Mouse (Mus musculus): ENCODE data around the gene Dnajb6. TPM values are rescaled to one million over a fixed set of nuclear protein-coding genes. Genes with fewer than 3 reads are reported as not detected.

Dnajb6 gene
- polyA plus RNA-seq, 1 experiment from 2014 or later, result 133 TPM

GRCm38 (mm10) chr5:29740651-29741050, 5.2 kb downstream of the Dnajb6 start:
- Histone ChIP-seq H3K36me3 (ENCODE audit: control insufficient read depth, insufficient read depth, low read length) (peaks cover 14% of the 10 kb centered on the region; the same call in 1 of the 2 replicates), H3K4me3 (ENCODE audit: low read depth, low read length) (no peak overlapping the region), H3K9me3 (ENCODE audit: control insufficient read depth, low read length) (no peaks in the 10 kb centered on the region), H3K4me1 (ENCODE audit: control insufficient read depth, insufficient read depth, low read length) (peaks cover 16% of the 10 kb centered on the region), H3K9ac (ENCODE audit: low read depth, low read length) (no peak overlapping the region), H3K27me3 (replicated peaks; ENCODE audit: control insufficient read depth, insufficient read depth, low read length) (no peaks in the 10 kb centered on the region), H3K27ac (replicated peaks; ENCODE audit: low read depth, low read length) (no peak overlapping the region), H3K4me2 (ENCODE audit: low read depth, low read length) (no peak overlapping the region)
- 65% methylated on average over 1 of the region's 1 CpGs for WGBS
- ATAC-seq (ENCODE audit: low read depth) (no peak), DNase-seq (ENCODE audit: low spot score) (no peak)

DNA sequence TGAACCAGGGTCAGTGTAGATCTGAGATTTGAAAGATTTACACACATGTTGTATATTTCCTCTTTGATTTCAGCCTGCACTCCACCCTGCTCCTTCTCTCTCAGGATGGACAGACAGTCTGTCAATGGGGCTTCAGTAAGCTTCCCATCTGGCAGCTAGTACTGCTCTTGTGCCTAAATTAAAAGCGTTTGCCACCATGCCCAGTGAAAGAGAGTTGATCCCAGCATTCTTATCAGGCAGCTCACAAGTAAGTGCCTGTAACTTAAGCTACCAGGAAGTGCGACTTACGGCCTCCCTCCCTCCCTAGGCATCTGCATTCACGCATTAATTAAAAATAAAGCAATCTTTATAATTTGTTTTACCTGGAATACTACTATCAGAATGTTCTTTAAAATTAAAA, 5.6 kb downstream of the Dnajb6 start:
- H3K27ac ChIP-seq (replicated peaks; ENCODE audit: low read depth, low read length), result no peak overlapping the region
- WGBS, result 73% methylated on average over 4 of the region's 4 CpGs
- no peaks in the 10 kb centered on the region for H3K9me3 ChIP-seq (ENCODE audit: control insufficient read depth, low read length)
- H3K9ac ChIP-seq (ENCODE audit: low read depth, low read length), result no peak overlapping the region
- H3K36me3 ChIP-seq (ENCODE audit: control insufficient read depth, insufficient read depth, low read length), result peaks cover 14% of the 10 kb centered on the region; the same call in 1 of the 2 replicates
- peaks cover 16% of the 10 kb centered on the region for H3K4me1 ChIP-seq (ENCODE audit: control insufficient read depth, insufficient read depth, low read length)
- ATAC-seq (ENCODE audit: low read depth) (no peak), DNase-seq (ENCODE audit: low spot score) (no peak)
- no peaks in the 10 kb centered on the region for H3K27me3 ChIP-seq (replicated peaks; ENCODE audit: control insufficient read depth, insufficient read depth, low read length)
- H3K4me2 ChIP-seq (ENCODE audit: low read depth, low read length), result no peak overlapping the region
- no peak overlapping the region for H3K4me3 ChIP-seq (ENCODE audit: low read depth, low read length)

GRCm38 (mm10) chr5:29747661-29748060, 12.2 kb downstream of the Dnajb6 start:
- Histone ChIP-seq H3K36me3 (ENCODE audit: control insufficient read depth, insufficient read depth, low read length) (peaks cover 44% of the 10 kb centered on the region), H3K9me3 (ENCODE audit: control insufficient read depth, low read length) (no peaks in the 10 kb centered on the region), H3K4me1 (ENCODE audit: control insufficient read depth, insufficient read depth, low read length) (no peaks in the 10 kb centered on the region), H3K4me3 (ENCODE audit: low read depth, low read length) (no peak overlapping the region), H3K27ac (replicated peaks; ENCODE audit: low read depth, low read length) (no peak overlapping the region), H3K9ac (ENCODE audit: low read depth, low read length) (no peak overlapping the region), H3K27me3 (replicated peaks; ENCODE audit: control insufficient read depth, insufficient read depth, low read length) (no peaks in the 10 kb centered on the region), H3K4me2 (ENCODE audit: low read depth, low read length) (no peak overlapping the region)
- ATAC-seq (ENCODE audit: low read depth) (no peak), DNase-seq (ENCODE audit: low spot score) (no peak)
- 90% methylated on average over 2 of the region's 2 CpGs for WGBS

DNA sequence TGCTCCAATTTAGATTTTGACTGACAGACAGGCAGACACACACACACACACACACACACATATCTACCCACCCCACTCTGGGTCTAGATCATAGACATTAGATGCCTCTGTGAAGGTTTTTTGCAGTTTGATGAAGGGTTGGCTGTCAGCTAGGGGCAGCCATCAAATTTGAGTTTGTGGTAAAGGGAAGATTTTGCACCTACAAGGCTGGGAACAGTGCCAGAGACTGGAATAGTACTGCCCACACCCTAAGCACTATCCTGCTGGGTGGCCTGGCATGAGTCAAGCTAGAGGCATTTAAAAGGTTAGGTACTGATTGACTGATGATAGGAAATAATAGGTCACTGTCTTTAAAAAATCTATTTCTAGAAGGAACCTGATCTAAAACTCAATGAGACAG, 15.8 kb downstream of the Dnajb6 start:
- H3K9me3 ChIP-seq (ENCODE audit: control insufficient read depth, low read length), result no peaks in the 10 kb centered on the region
- no peak overlapping the region for H3K4me3 ChIP-seq (ENCODE audit: low read depth, low read length)
- no peak overlapping the region for H3K4me2 ChIP-seq (ENCODE audit: low read depth, low read length)
- no peak for ATAC-seq (ENCODE audit: low read depth)
- no peak overlapping the region for H3K27ac ChIP-seq (replicated peaks; ENCODE audit: low read depth, low read length)
- no peak overlapping the region for H3K9ac ChIP-seq (ENCODE audit: low read depth, low read length)
- H3K4me1 ChIP-seq (ENCODE audit: control insufficient read depth, insufficient read depth, low read length), result no peaks in the 10 kb centered on the region
- peaks cover 63% of the 10 kb centered on the region for H3K36me3 ChIP-seq (ENCODE audit: control insufficient read depth, insufficient read depth, low read length)
- DNase-seq (ENCODE audit: low spot score), result no peak
- H3K27me3 ChIP-seq (replicated peaks; ENCODE audit: control insufficient read depth, insufficient read depth, low read length), result no peaks in the 10 kb centered on the region

- Histone ChIP-seq H3K36me3 (ENCODE audit: control insufficient read depth, insufficient read depth, low read length) (peaks cover 79% of the 10 kb centered on the region), H3K4me3 (ENCODE audit: low read depth, low read length) (no peak overlapping the region), H3K27me3 (replicated peaks; ENCODE audit: control insufficient read depth, insufficient read depth, low read length) (no peaks in the 10 kb centered on the region), H3K9ac (ENCODE audit: low read depth, low read length) (no peak overlapping the region), H3K4me2 (ENCODE audit: low read depth, low read length) (no peak overlapping the region), H3K4me1 (ENCODE audit: control insufficient read depth, insufficient read depth, low read length) (no peaks in the 10 kb centered on the region), H3K27ac (replicated peaks; ENCODE audit: low read depth, low read length) (no peak overlapping the region), H3K9me3 (ENCODE audit: control insufficient read depth, low read length) (no peaks in the 10 kb centered on the region)
- no peak for DNase-seq (ENCODE audit: low spot score)
- ATAC-seq (ENCODE audit: low read depth), result no peak
Measured at GRCm38 (mm10) chr5:29752894-29753293, 17.4 kb downstream of the Dnajb6 start.

GRCm38 (mm10) chr5:29759318-29759717, 23.8 kb downstream of the Dnajb6 start:
- ATAC-seq (ENCODE audit: low read depth), result no peak
- Histone ChIP-seq H3K27me3 (replicated peaks; ENCODE audit: control insufficient read depth, insufficient read depth, low read length) (no peaks in the 10 kb centered on the region), H3K27ac (replicated peaks; ENCODE audit: low read depth, low read length) (no peak overlapping the region), H3K9ac (ENCODE audit: low read depth, low read length) (no peak overlapping the region), H3K9me3 (ENCODE audit: control insufficient read depth, low read length) (no peaks in the 10 kb centered on the region), H3K36me3 (ENCODE audit: control insufficient read depth, insufficient read depth, low read length) (peaks cover 78% of the 10 kb centered on the region), H3K4me2 (ENCODE audit: low read depth, low read length) (no peak overlapping the region), H3K4me3 (ENCODE audit: low read depth, low read length) (no peak overlapping the region), H3K4me1 (ENCODE audit: control insufficient read depth, insufficient read depth, low read length) (no peaks in the 10 kb centered on the region)
- DNase-seq (ENCODE audit: low spot score), result no peak
- WGBS, result 88% methylated on average over 5 of the region's 5 CpGs

- no peak for DNase-seq (ENCODE audit: low spot score)
- peaks cover 38% of the 10 kb centered on the region for H3K36me3 ChIP-seq (ENCODE audit: control insufficient read depth, insufficient read depth, low read length)
Measured at GRCm38 (mm10) chr5:29770935-29771334, 35.4 kb downstream of the Dnajb6 start.

GRCm38 (mm10) chr5:29772038-29772437, 36.5 kb downstream of the Dnajb6 start:
- no peak overlapping the region for H3K4me2 ChIP-seq (ENCODE audit: low read depth, low read length)
- H3K27me3 ChIP-seq (replicated peaks; ENCODE audit: control insufficient read depth, insufficient read depth, low read length), result no peaks in the 10 kb centered on the region
- peaks cover 41% of the 10 kb centered on the region for H3K36me3 ChIP-seq (ENCODE audit: control insufficient read depth, insufficient read depth, low read length)
- H3K4me3 ChIP-seq (ENCODE audit: low read depth, low read length), result no peak overlapping the region
- H3K9me3 ChIP-seq (ENCODE audit: control insufficient read depth, low read length), result no peaks in the 10 kb centered on the region
- WGBS, result 71% methylated on average over 2 of the region's 2 CpGs
- ATAC-seq (ENCODE audit: low read depth) (no peak), DNase-seq (ENCODE audit: low spot score) (no peak)
- no peaks in the 10 kb centered on the region for H3K4me1 ChIP-seq (ENCODE audit: control insufficient read depth, insufficient read depth, low read length)
- no peak overlapping the region for H3K27ac ChIP-seq (replicated peaks; ENCODE audit: low read depth, low read length)
- H3K9ac ChIP-seq (ENCODE audit: low read depth, low read length), result no peak overlapping the region

More at GRCm38 (mm10) chr5:29770935-29771334, 35.4 kb downstream of the Dnajb6 start:
- Histone ChIP-seq H3K4me2 (ENCODE audit: low read depth, low read length) (no peak overlapping the region), H3K9me3 (ENCODE audit: control insufficient read depth, low read length) (no peaks in the 10 kb centered on the region), H3K4me3 (ENCODE audit: low read depth, low read length) (no peak overlapping the region), H3K27ac (replicated peaks; ENCODE audit: low read depth, low read length) (no peak overlapping the region), H3K9ac (ENCODE audit: low read depth, low read length) (no peak overlapping the region), H3K27me3 (replicated peaks; ENCODE audit: control insufficient read depth, insufficient read depth, low read length) (no peaks in the 10 kb centered on the region), H3K4me1 (ENCODE audit: control insufficient read depth, insufficient read depth, low read length) (no peaks in the 10 kb centered on the region)
- WGBS, result 81% methylated on average over 1 of the region's 1 CpGs
- ATAC-seq (ENCODE audit: low read depth), result no peak

- Histone ChIP-seq H3K9me3 (ENCODE audit: control insufficient read depth, low read length) (no peaks in the 10 kb centered on the region), H3K36me3 (ENCODE audit: control insufficient read depth, insufficient read depth, low read length) (peaks cover 37% of the 10 kb centered on the region), H3K4me3 (ENCODE audit: low read depth, low read length) (no peak overlapping the region), H3K4me1 (ENCODE audit: control insufficient read depth, insufficient read depth, low read length) (no peaks in the 10 kb centered on the region), H3K27me3 (replicated peaks; ENCODE audit: control insufficient read depth, insufficient read depth, low read length) (no peaks in the 10 kb centered on the region), H3K4me2 (ENCODE audit: low read depth, low read length) (no peak overlapping the region), H3K9ac (ENCODE audit: low read depth, low read length) (no peak overlapping the region), H3K27ac (replicated peaks; ENCODE audit: low read depth, low read length) (no peak overlapping the region)
- 81% methylated on average over 4 of the region's 4 CpGs for WGBS
- no peak for ATAC-seq (ENCODE audit: low read depth)
- no peak for DNase-seq (ENCODE audit: low spot score)
Measured at GRCm38 (mm10) chr5:29772651-29773330, 37.3 kb downstream of the Dnajb6 start.
